Mouse (Mus musculus) ES-Bruce4 (cell line): ENCODE measurements around the gene Kcna3. TPM values are rescaled to one million over a fixed set of nuclear protein-coding genes. Genes with fewer than 3 reads are reported as not detected.

Source experiments
- H3K27ac ChIP-seq: 2 replicates; pipeline ENCODE4 v1.5.1; 2012; ENCODE audit warnings: low read length, inconsistent platforms; ENCODE audit not compliant: insufficient read depth
- H3K27me3 ChIP-seq: 2 replicates; pipeline ENCODE4 v1.6.1; 2012; ENCODE audit warnings: mild to moderate bottlenecking, low read length, inconsistent platforms; ENCODE audit not compliant: control insufficient read depth, poor library complexity, insufficient read depth, severe bottlenecking
- H3K36me3 ChIP-seq: 2 replicates; pipeline ENCODE4 v1.6.1; 2012; ENCODE audit warnings: inconsistent platforms, mild to moderate bottlenecking, low read length, moderate library complexity; ENCODE audit not compliant: control insufficient read depth, poor library complexity, insufficient read depth, severe bottlenecking
- H3K4me1 ChIP-seq: one replicate; pipeline ENCODE4 v1.8.1; 2011; ENCODE audit warnings: low read length; ENCODE audit not compliant: control insufficient read depth, insufficient read depth
- H3K4me3 ChIP-seq: 2 replicates; pipeline ENCODE4 v1.5.1; 2011; ENCODE audit warnings: low read depth, mild to moderate bottlenecking, low read length
- H3K9ac ChIP-seq: 2 replicates; pipeline ENCODE4 v1.6.1; 2012; ENCODE audit warnings: low read depth, mild to moderate bottlenecking, inconsistent platforms; ENCODE audit not compliant: poor library complexity, severe bottlenecking
- H3K9me3 ChIP-seq: replicated peaks from 2 replicates; pipeline ENCODE4 v1.6.1; 2012; ENCODE audit warnings: mild to moderate bottlenecking, low read length, inconsistent platforms; ENCODE audit not compliant: control insufficient read depth, poor library complexity, insufficient read depth, severe bottlenecking
- CTCF ChIP-seq: IDR thresholded peaks from one replicate; pipeline ENCODE4 v1.8.1; 2011; ENCODE audit warnings: low read depth, low read length
- EP300 ChIP-seq: IDR thresholded peaks from 2 replicates; pipeline ENCODE4 v1.6.1; 2011; ENCODE audit warnings: low read depth, low read length; ENCODE audit not compliant: insufficient read depth
- POLR2A ChIP-seq: IDR thresholded peaks from one replicate; pipeline ENCODE4 v1.8.1; 2011; ENCODE audit warnings: low read length; ENCODE audit not compliant: insufficient read depth
- polyA plus RNA-seq: library from polyadenylated mRNA; stranded (reverse); fragments of >200 nt; gene quantifications from 2 replicates; pipeline ENCODE4 v1.2.4, GENCODE M21; 2011; ENCODE audit warnings: low read depth; ENCODE audit not compliant: missing spikeins, insufficient read depth, insufficient read length

Kcna3 gene
- polyA plus RNA-seq, 1 experiment: 0.63 TPM

GRCm38 (mm10) chr3:107067245-107067644 is 31.3 kb downstream of the Kcna3 start:
- H3K4me1 ChIP-seq: no peaks in the 10 kb centered on the region
- no peak overlapping the region for H3K4me3 ChIP-seq
- H3K27me3 ChIP-seq: no peaks in the 10 kb centered on the region
- no peaks in the 10 kb centered on the region for H3K9me3 ChIP-seq
- H3K27ac ChIP-seq: no peak overlapping the region
- no peak overlapping the region for H3K9ac ChIP-seq
- H3K36me3 ChIP-seq: no peaks in the 10 kb centered on the region
- TF ChIP-seq CTCF (no peak), EP300 (no peak), POLR2A (no peak)

- Histone ChIP-seq H3K9ac (no peak overlapping the region), H3K4me3 (no peak overlapping the region), H3K4me1 (no peaks in the 10 kb centered on the region), H3K27ac (no peak overlapping the region), H3K27me3 (no peaks in the 10 kb centered on the region), H3K9me3 (no peaks in the 10 kb centered on the region), H3K36me3 (no peaks in the 10 kb centered on the region)
- TF ChIP-seq CTCF (peak; percentile 1), POLR2A (no peak)
Measured at GRCm38 (mm10) chr3:107073863-107074262, 37.9 kb downstream of the Kcna3 start.

GRCm38 (mm10) chr3:107075705-107076104 is 39.7 kb downstream of the Kcna3 start:
- H3K36me3 ChIP-seq: no peaks in the 10 kb centered on the region
- H3K9me3 ChIP-seq: no peaks in the 10 kb centered on the region
- no peak for TF ChIP-seq POLR2A
- no peak for TF ChIP-seq CTCF
- no peak for TF ChIP-seq EP300

DNA sequence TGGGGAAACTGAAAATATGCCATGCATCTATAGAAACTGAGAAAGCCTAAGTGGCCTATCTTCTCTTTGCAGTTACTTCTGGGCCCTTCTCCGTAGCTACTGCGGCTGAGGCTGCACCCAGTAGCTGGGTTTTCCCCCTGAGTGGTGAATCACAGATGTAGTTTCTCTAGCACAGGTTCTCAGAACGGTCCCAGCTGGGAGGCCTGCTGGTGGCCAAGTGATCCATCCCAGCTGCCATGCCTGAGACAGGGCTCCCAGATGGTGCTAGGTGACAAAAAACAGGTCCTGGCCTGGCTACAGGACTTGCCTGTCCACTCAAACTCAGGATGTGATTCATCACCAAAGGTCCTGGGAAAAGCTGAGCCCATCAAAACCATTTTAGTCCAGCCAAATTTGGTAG is 40.7 kb downstream of the Kcna3 start:
- H3K4me3 ChIP-seq: no peak overlapping the region
- H3K4me1 ChIP-seq: no peaks in the 10 kb centered on the region
- H3K27me3 ChIP-seq: no peaks in the 10 kb centered on the region
- no peak overlapping the region for H3K9ac ChIP-seq
- H3K9me3 ChIP-seq: no peaks in the 10 kb centered on the region
- H3K27ac ChIP-seq: no peak overlapping the region
- TF ChIP-seq EP300 (no peak), CTCF (no peak), POLR2A (no peak)
- no peaks in the 10 kb centered on the region for H3K36me3 ChIP-seq

More at GRCm38 (mm10) chr3:107075705-107076104, 39.7 kb downstream of the Kcna3 start:
- H3K4me3 ChIP-seq: no peak overlapping the region
- no peaks in the 10 kb centered on the region for H3K27me3 ChIP-seq
- H3K9ac ChIP-seq: no peak overlapping the region
- H3K4me1 ChIP-seq: no peaks in the 10 kb centered on the region
- no peak overlapping the region for H3K27ac ChIP-seq

DNA sequence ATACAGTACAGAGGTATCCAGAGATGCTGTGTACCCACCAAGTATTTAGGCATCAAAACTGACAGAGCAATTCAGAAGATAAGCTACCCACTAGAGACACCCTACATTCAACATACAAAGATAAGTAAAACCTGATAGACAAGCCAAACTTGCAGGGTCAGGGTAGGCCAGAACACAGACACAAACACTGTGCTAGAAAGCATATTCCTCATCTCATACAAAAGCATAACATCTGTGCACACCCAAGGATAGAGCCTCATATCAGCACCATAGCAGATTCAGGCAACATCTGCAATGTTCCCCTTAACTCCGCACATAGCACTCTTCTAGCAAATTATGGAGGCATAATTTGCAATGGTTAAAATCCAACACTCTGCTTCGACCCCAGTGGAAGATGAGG is 41.1 kb downstream of the Kcna3 start:
- H3K36me3 ChIP-seq: no peaks in the 10 kb centered on the region
- no peak overlapping the region for H3K27ac ChIP-seq
- no peak overlapping the region for H3K4me3 ChIP-seq
- TF ChIP-seq POLR2A (no peak), CTCF (no peak), EP300 (no peak)
- H3K9me3 ChIP-seq: no peaks in the 10 kb centered on the region
- H3K27me3 ChIP-seq: no peaks in the 10 kb centered on the region
- no peak overlapping the region for H3K9ac ChIP-seq
- H3K4me1 ChIP-seq: no peaks in the 10 kb centered on the region

GRCm38 (mm10) chr3:107080803-107081202 is 44.8 kb downstream of the Kcna3 start:
- Histone ChIP-seq H3K4me1 (no peaks in the 10 kb centered on the region), H3K9me3 (no peaks in the 10 kb centered on the region), H3K27me3 (no peaks in the 10 kb centered on the region), H3K9ac (no peak overlapping the region), H3K36me3 (no peaks in the 10 kb centered on the region), H3K27ac (no peak overlapping the region), H3K4me3 (no peak overlapping the region)
- no peak for TF ChIP-seq CTCF
- no peak for TF ChIP-seq POLR2A
